Mouse (Mus musculus): ENCODE measurements around the gene Ajm1.

The Ajm1 gene

GRCm38 (mm10) chr2:25584152-25584551 is 2.6 kb upstream of the Ajm1 start:
- DNase-seq (ENCODE audit: extremely low read depth, low read depth), result no peak

GRCm38 (mm10) chr2:25583571-25583970 is 2.0 kb upstream of the Ajm1 start:
- DNase-seq (ENCODE audit: extremely low read depth, low read depth), result no peak

GRCm38 (mm10) chr2:25583120-25583481 is 1.5 kb upstream of the Ajm1 start:
- DNase-seq (ENCODE audit: extremely low read depth, low read depth), result no peak

- DNase-seq (ENCODE audit: extremely low read depth, low read depth), result peak; percentile 47
Measured at GRCm38 (mm10) chr2:25582466-25583119, 1.0 kb upstream of the Ajm1 start.

GRCm38 (mm10) chr2:25581901-25582301 is 344 bp upstream of the Ajm1 start:
- no peak for DNase-seq (ENCODE audit: extremely low read depth, low read depth)

- no peak for DNase-seq (ENCODE audit: extremely low read depth, low read depth)
Measured at GRCm38 (mm10) chr2:25580621-25581101, 896 bp downstream of the Ajm1 start.

GRCm38 (mm10) chr2:25579737-25580460 is 1.7 kb downstream of the Ajm1 start:
- no peak for DNase-seq (ENCODE audit: extremely low read depth, low read depth)

GRCm38 (mm10) chr2:25578796-25579736 is 2.5 kb downstream of the Ajm1 start:
- no peak for DNase-seq (ENCODE audit: extremely low read depth, low read depth)

GRCm38 (mm10) chr2:25577951-25578795 is 3.4 kb downstream of the Ajm1 start:
- DNase-seq (ENCODE audit: extremely low read depth, low read depth), result no peak

- DNase-seq (ENCODE audit: extremely low read depth, low read depth), result no peak
Measured at GRCm38 (mm10) chr2:25576965-25577891, 4.3 kb downstream of the Ajm1 start.

GRCm38 (mm10) chr2:25576028-25576850 is 5.3 kb downstream of the Ajm1 start:
- no peak for DNase-seq (ENCODE audit: extremely low read depth, low read depth)

- DNase-seq (ENCODE audit: extremely low read depth, low read depth), result no peak
Measured at GRCm38 (mm10) chr2:25575432-25576027, 6.0 kb downstream of the Ajm1 start.

GRCm38 (mm10) chr2:25574579-25575431 is 6.8 kb downstream of the Ajm1 start, which contains the start of the genes Mamdc4 and Phpt1:
TSS of gene Mamdc4 (minus strand) at chr2:25574845.
TSS of gene Phpt1 (minus strand) at chr2:25575224.
- DNase-seq (ENCODE audit: extremely low read depth, low read depth), result peak; percentile 97

- DNase-seq (ENCODE audit: extremely low read depth, low read depth), result no peak
Measured at GRCm38 (mm10) chr2:25574136-25574535, 7.4 kb downstream of the Ajm1 start.

GRCm38 (mm10) chr2:25573068-25573467 is 8.5 kb downstream of the Ajm1 start:
- no peak for DNase-seq (ENCODE audit: extremely low read depth, low read depth)

- no peak for DNase-seq (ENCODE audit: extremely low read depth, low read depth)
Measured at GRCm38 (mm10) chr2:25571221-25571620, 10.3 kb downstream of the Ajm1 start.

- no peak for DNase-seq (ENCODE audit: extremely low read depth, low read depth)
Measured at GRCm38 (mm10) chr2:25569323-25569722, 12.2 kb downstream of the Ajm1 start.
